7 mouse cellular contexts compared by ENCODE assay signal in the genomic region with DNA sequence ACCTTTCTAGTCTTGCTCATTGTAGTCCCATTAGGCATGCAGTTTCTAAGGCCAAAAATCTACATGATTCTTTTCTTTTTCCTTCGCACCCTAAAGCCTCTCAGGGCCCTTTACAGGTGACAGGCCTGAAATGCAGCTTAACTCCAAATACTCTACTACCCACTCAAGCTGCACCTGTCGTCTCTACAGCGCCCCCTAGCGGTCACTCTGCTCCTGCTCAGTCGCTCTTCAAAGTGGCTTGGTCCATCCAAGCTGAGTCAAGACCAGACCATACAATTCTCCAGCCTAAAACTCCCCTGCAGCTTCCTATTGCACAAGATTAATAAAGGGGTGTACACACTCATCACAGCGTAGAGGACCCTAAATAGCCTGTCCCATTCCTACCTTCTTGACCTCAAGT. TPM values are rescaled to one million over a fixed set of nuclear protein-coding genes. Genes with fewer than 3 reads are reported as not detected.
DNase-seq lines count a peak whose midpoint lies in the region; ATAC-seq and TF ChIP-seq lines count a peak whose summit lies in the region.

No protein-coding gene starts in this region.

- H3K4me2 ChIP-seq in midbrain, embryonic 11.5 days = no peak overlapping the region
- no peak overlapping the region for H3K4me2 ChIP-seq in midbrain, embryonic 13.5 days (replicated peaks)
- no peak overlapping the region for H3K4me2 ChIP-seq in kidney, postnatal 0 days (ENCODE audit: low read length)

- H3K9me3 ChIP-seq in midbrain, embryonic 11.5 days (ENCODE audit: control insufficient read depth, low read length) = no peaks in the 10 kb centered on the region
- no peaks in the 10 kb centered on the region for H3K9me3 ChIP-seq in midbrain, embryonic 13.5 days
- no peaks in the 10 kb centered on the region for H3K9me3 ChIP-seq in kidney, postnatal 0 days (replicated peaks; ENCODE audit: low read length)

- H3K4me1 ChIP-seq in midbrain, embryonic 11.5 days (ENCODE audit: control insufficient read depth, insufficient read depth, low read length) = peaks cover 4% of the 10 kb centered on the region
- H3K4me1 ChIP-seq in midbrain, embryonic 13.5 days (replicated peaks) = peaks cover 17% of the 10 kb centered on the region
- no peaks in the 10 kb centered on the region for H3K4me1 ChIP-seq in kidney, postnatal 0 days (replicated peaks; ENCODE audit: insufficient read depth, low read length)

- no peak overlapping the region for H3K4me3 ChIP-seq in midbrain, embryonic 11.5 days (ENCODE audit: low read depth, low read length)
- no peak overlapping the region for H3K4me3 ChIP-seq in midbrain, embryonic 13.5 days (replicated peaks)
- no peak overlapping the region for H3K4me3 ChIP-seq in kidney, postnatal 0 days (replicated peaks; ENCODE audit: low read depth, low read length)

- peak; percentile 89 for DNase-seq in midbrain, embryonic 11.5 days (ENCODE audit: low spot score, missing footprints)
- DNase-seq in ZHBTc4 (ENCODE audit: low read depth, low spot score) = peak; percentile 86
- peak; percentile 69 to 82 for DNase-seq in cerebellum, postnatal 14 days
- DNase-seq in kidney, postnatal 0 days (ENCODE audit: low spot score) = peak; percentile 67
- DNase-seq in lung, postnatal 10 days = peak; percentile 55
- peak; percentile 44 for DNase-seq in spleen, adult 12 weeks (ENCODE audit: low spot score)

- ATAC-seq in midbrain, embryonic 11.5 days (ENCODE audit: low FRiP score) = no peak
- no peak for ATAC-seq in midbrain, embryonic 13.5 days
- no peak for ATAC-seq in kidney, postnatal 0 days (replicated peaks; ENCODE audit: low FRiP score, low read depth)

- no peak overlapping the region for H3K9ac ChIP-seq in midbrain, embryonic 11.5 days (ENCODE audit: low read length)
- H3K9ac ChIP-seq in midbrain, embryonic 13.5 days (replicated peaks) = no peak overlapping the region
- H3K9ac ChIP-seq in kidney, postnatal 0 days (ENCODE audit: low read depth, low read length) = no peak overlapping the region

- TF ChIP-seq CTCF in kidney, postnatal 0 days (IDR thresholded peaks at IDR 0.05; ENCODE audit: low read depth) = peak; percentile 80

- no peaks in the 10 kb centered on the region for H3K27me3 ChIP-seq in midbrain, embryonic 11.5 days (ENCODE audit: control insufficient read depth, insufficient read depth, low read length)
- H3K27me3 ChIP-seq in midbrain, embryonic 13.5 days = no peaks in the 10 kb centered on the region
- H3K27me3 ChIP-seq in kidney, postnatal 0 days (ENCODE audit: insufficient read depth, low read length) = no peaks in the 10 kb centered on the region

- WGBS in midbrain, embryonic 11.5 days = 26% methylated on average over 6 of the region's 6 CpGs
- 29% methylated on average over 6 of the region's 6 CpGs for WGBS in midbrain, embryonic 13.5 days
- WGBS in kidney, postnatal 0 days = 32% methylated on average over 6 of the region's 6 CpGs

- no peaks in the 10 kb centered on the region for H3K36me3 ChIP-seq in midbrain, embryonic 11.5 days (ENCODE audit: control insufficient read depth, insufficient read depth, low read length)
- H3K36me3 ChIP-seq in midbrain, embryonic 13.5 days = peaks cover 6% of the 10 kb centered on the region; the same call in 1 of the 2 replicates
- peaks cover 14% of the 10 kb centered on the region; the same call in 1 of the 2 replicates for H3K36me3 ChIP-seq in kidney, postnatal 0 days (ENCODE audit: insufficient read depth, low read length)

- H3K27ac ChIP-seq in midbrain, embryonic 11.5 days (ENCODE audit: low read depth, low read length) = no peak overlapping the region
- no peak overlapping the region for H3K27ac ChIP-seq in midbrain, embryonic 13.5 days
- no peak overlapping the region for H3K27ac ChIP-seq in kidney, postnatal 0 days

RNA-seq across cellular contexts. Expression of a gene that starts 3.1 kb away (rescaled TPM):
- 40.5 and 43.0 TPM in 2 replicates for polyA plus RNA-seq in midbrain, embryonic 11.5 days (2014; fragmentation: Nextera tagmentation; extraction: Ambion mirVana)
- 44.7 and 47.3 TPM in 2 replicates for polyA plus RNA-seq in midbrain, embryonic 13.5 days (2015; fragmentation: Nextera tagmentation; extraction: Ambion mirVana)
- polyA plus RNA-seq in kidney, postnatal 0 days (2015; fragmentation: Nextera tagmentation; extraction: Ambion mirVana) = 63.8 and 65.7 TPM in 2 replicates
